Mouse (Mus musculus): ENCODE measurements around the gene Bod1. TPM values are rescaled to one million over a fixed set of nuclear protein-coding genes. Genes with fewer than 3 reads are reported as not detected.

Gene Bod1
- polyA plus RNA-seq, 1 experiment from 2014 or later: 40.4 TPM

- 74% methylated on average over 9 of the region's 9 CpGs for WGBS
- H3K36me3 ChIP-seq (ENCODE audit: control insufficient read depth, insufficient read depth): no peaks in the 10 kb centered on the region
- no peaks in the 10 kb centered on the region for H3K27me3 ChIP-seq (replicated peaks; ENCODE audit: control insufficient read depth, insufficient read depth, low read length)
- no peak for TF ChIP-seq CTCF (IDR thresholded peaks at IDR 0.05; ENCODE audit: low read depth)
- no peak overlapping the region for H3K9ac ChIP-seq (ENCODE audit: low read depth, low read length)
- no peak overlapping the region for H3K27ac ChIP-seq (ENCODE audit: low read depth, low read length)
- no peak overlapping the region for H3K4me2 ChIP-seq (replicated peaks; ENCODE audit: low read depth)
- H3K9me3 ChIP-seq (ENCODE audit: control insufficient read depth): no peaks in the 10 kb centered on the region
- no peaks in the 10 kb centered on the region for H3K4me1 ChIP-seq (replicated peaks; ENCODE audit: control insufficient read depth, insufficient read depth, low read length)
- no peak overlapping the region for H3K4me3 ChIP-seq (ENCODE audit: low read depth, low read length)
- ATAC-seq: no peak
Observed at GRCm38 (mm10) chr11:31684913-31685567, 13.4 kb upstream of the Bod1 start.

DNA sequence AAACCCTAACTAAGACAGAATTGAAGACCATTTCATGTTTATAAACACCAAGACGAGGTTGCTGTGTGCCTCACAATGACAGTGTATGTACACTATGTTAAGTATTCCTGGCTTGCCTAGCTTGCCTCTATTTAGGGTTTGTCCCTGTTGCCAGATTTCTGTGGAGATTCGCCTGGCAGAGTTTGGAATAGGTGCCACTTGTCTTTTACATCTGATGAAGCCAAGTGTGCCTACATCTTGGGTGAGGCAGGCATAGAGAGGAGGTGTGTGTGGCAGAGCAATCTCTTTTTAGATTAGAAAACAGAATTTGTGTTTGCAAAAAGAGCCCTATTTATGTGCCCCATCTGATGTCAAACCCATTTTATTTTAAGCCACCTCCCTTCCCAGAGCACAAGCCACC lies 12.4 kb upstream of the Bod1 start:
- H3K4me3 ChIP-seq (ENCODE audit: low read depth, low read length): no peak overlapping the region
- no peak overlapping the region for H3K27ac ChIP-seq (ENCODE audit: low read depth, low read length)
- H3K4me2 ChIP-seq (replicated peaks; ENCODE audit: low read depth): no peak overlapping the region
- WGBS: 80% methylated on average over 2 of the region's 2 CpGs
- no peaks in the 10 kb centered on the region for H3K36me3 ChIP-seq (ENCODE audit: control insufficient read depth, insufficient read depth)
- no peak for TF ChIP-seq CTCF (IDR thresholded peaks at IDR 0.05; ENCODE audit: low read depth)
- no peaks in the 10 kb centered on the region for H3K27me3 ChIP-seq (replicated peaks; ENCODE audit: control insufficient read depth, insufficient read depth, low read length)
- no peak for ATAC-seq
- H3K9ac ChIP-seq (ENCODE audit: low read depth, low read length): no peak overlapping the region
- H3K4me1 ChIP-seq (replicated peaks; ENCODE audit: control insufficient read depth, insufficient read depth, low read length): no peaks in the 10 kb centered on the region
- H3K9me3 ChIP-seq (ENCODE audit: control insufficient read depth): no peaks in the 10 kb centered on the region

- no peaks in the 10 kb centered on the region for H3K36me3 ChIP-seq (ENCODE audit: control insufficient read depth, insufficient read depth)
- H3K4me3 ChIP-seq (ENCODE audit: low read depth, low read length): no peak overlapping the region
- H3K9ac ChIP-seq (ENCODE audit: low read depth, low read length): no peak overlapping the region
- 82% methylated on average over 16 of the region's 16 CpGs for WGBS
- ATAC-seq: no peak
- H3K4me2 ChIP-seq (replicated peaks; ENCODE audit: low read depth): no peak overlapping the region
- H3K27me3 ChIP-seq (replicated peaks; ENCODE audit: control insufficient read depth, insufficient read depth, low read length): no peaks in the 10 kb centered on the region
- no peak overlapping the region for H3K27ac ChIP-seq (ENCODE audit: low read depth, low read length)
- H3K9me3 ChIP-seq (ENCODE audit: control insufficient read depth): no peaks in the 10 kb centered on the region
- H3K4me1 ChIP-seq (replicated peaks; ENCODE audit: control insufficient read depth, insufficient read depth, low read length): no peaks in the 10 kb centered on the region
- TF ChIP-seq CTCF (IDR thresholded peaks at IDR 0.05; ENCODE audit: low read depth): no peak
Observed at GRCm38 (mm10) chr11:31679840-31680381, 8.2 kb upstream of the Bod1 start.

DNA sequence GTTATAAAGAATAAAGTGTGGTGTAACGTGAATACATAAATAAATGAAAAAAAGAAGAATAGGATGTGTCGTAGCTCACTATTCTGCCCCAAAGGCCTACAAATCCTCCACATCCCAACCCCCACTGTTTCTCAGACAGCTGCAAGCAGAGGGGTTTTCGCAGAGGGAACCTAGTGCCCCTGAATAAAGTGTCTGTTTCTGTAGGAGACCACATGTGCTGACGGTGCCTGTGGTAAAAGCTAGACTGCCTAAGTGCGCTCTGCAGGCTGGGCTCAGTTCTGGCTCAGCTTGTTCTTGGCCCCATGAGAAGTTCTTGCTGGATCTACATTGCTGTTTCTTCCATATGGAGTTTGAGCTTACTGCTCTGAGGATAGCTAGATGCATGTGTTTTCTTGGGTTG lies 5.6 kb upstream of the Bod1 start:
- H3K4me2 ChIP-seq (replicated peaks; ENCODE audit: low read depth): no peak overlapping the region
- no peaks in the 10 kb centered on the region for H3K27me3 ChIP-seq (replicated peaks; ENCODE audit: control insufficient read depth, insufficient read depth, low read length)
- TF ChIP-seq CTCF (IDR thresholded peaks at IDR 0.05; ENCODE audit: low read depth): no peak
- H3K9me3 ChIP-seq (ENCODE audit: control insufficient read depth): no peaks in the 10 kb centered on the region
- H3K4me1 ChIP-seq (replicated peaks; ENCODE audit: control insufficient read depth, insufficient read depth, low read length): no peaks in the 10 kb centered on the region
- no peak overlapping the region for H3K4me3 ChIP-seq (ENCODE audit: low read depth, low read length)
- ATAC-seq: no peak
- no peak overlapping the region for H3K9ac ChIP-seq (ENCODE audit: low read depth, low read length)
- 84% methylated on average over 5 of the region's 5 CpGs for WGBS
- H3K27ac ChIP-seq (ENCODE audit: low read depth, low read length): no peak overlapping the region
- no peaks in the 10 kb centered on the region for H3K36me3 ChIP-seq (ENCODE audit: control insufficient read depth, insufficient read depth)

DNA sequence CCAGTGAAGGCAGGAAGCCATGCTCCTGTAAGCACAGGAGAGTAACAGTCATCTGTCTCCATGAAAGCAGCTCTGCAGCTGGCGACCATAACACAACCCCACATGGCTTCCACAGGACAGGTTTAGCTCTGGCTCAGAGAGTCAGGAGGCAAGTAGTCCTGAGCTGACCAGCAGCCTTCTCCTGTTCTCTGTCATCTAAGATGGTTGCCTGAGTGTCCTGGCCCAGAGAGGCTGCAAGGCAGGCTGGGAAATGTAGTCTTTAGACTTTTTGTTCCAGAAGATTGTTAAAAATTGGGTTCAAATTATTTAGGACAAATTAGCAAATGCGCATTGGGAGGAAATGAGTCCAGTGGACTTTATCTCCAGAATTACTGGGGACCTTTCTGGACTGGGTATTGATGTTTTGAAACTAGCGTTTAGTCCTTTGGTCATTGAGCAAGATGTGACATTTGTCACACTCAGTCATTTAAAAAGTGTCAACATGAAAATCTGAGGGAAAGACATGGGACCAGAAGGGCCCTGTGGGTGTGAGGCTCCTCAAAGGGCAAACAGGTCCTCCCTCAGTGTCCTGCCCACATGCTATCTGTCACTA lies 5.1 kb upstream of the Bod1 start:
- Histone ChIP-seq H3K4me1 (replicated peaks; ENCODE audit: control insufficient read depth, insufficient read depth, low read length) (no peaks in the 10 kb centered on the region), H3K27me3 (replicated peaks; ENCODE audit: control insufficient read depth, insufficient read depth, low read length) (no peaks in the 10 kb centered on the region), H3K4me2 (replicated peaks; ENCODE audit: low read depth) (no peak overlapping the region), H3K36me3 (ENCODE audit: control insufficient read depth, insufficient read depth) (no peaks in the 10 kb centered on the region), H3K27ac (ENCODE audit: low read depth, low read length) (no peak overlapping the region), H3K9me3 (ENCODE audit: control insufficient read depth) (no peaks in the 10 kb centered on the region), H3K9ac (ENCODE audit: low read depth, low read length) (no peak overlapping the region), H3K4me3 (ENCODE audit: low read depth, low read length) (no peak overlapping the region)
- ATAC-seq: no peak
- 94% methylated on average over 3 of the region's 3 CpGs for WGBS
- no peak for TF ChIP-seq CTCF (IDR thresholded peaks at IDR 0.05; ENCODE audit: low read depth)

GRCm38 (mm10) chr11:31675430-31675829 lies 3.7 kb upstream of the Bod1 start:
- WGBS: 50% methylated on average over 2 of the region's 2 CpGs
- Histone ChIP-seq H3K27me3 (replicated peaks; ENCODE audit: control insufficient read depth, insufficient read depth, low read length) (no peaks in the 10 kb centered on the region), H3K4me2 (replicated peaks; ENCODE audit: low read depth) (no peak overlapping the region), H3K9ac (ENCODE audit: low read depth, low read length) (no peak overlapping the region), H3K27ac (ENCODE audit: low read depth, low read length) (no peak overlapping the region), H3K36me3 (ENCODE audit: control insufficient read depth, insufficient read depth) (no peaks in the 10 kb centered on the region), H3K9me3 (ENCODE audit: control insufficient read depth) (no peaks in the 10 kb centered on the region), H3K4me1 (replicated peaks; ENCODE audit: control insufficient read depth, insufficient read depth, low read length) (no peaks in the 10 kb centered on the region), H3K4me3 (ENCODE audit: low read depth, low read length) (no peak overlapping the region)
- TF ChIP-seq CTCF (IDR thresholded peaks at IDR 0.05; ENCODE audit: low read depth): peak; percentile 80
- no peak for ATAC-seq
